Mouse (Mus musculus) limb, embryonic 15.5 days (tissue): ENCODE results near the gene Acsbg2. TPM values are rescaled to one million over a fixed set of nuclear protein-coding genes. Genes with fewer than 3 reads are reported as not detected.

ENCODE experiments used
- ATAC-seq: fragments of 200-750 bp; cut with Nextera tagmentation; 2 replicates; pipeline ENCODE4 v1.8.0; 2017; ENCODE audit warnings: low read depth, moderate TSS enrichment; ENCODE audit not compliant: insufficient number of reproducible peaks, low FRiP score, low TSS enrichment
- H3K27ac ChIP-seq: fragments of 300-500 bp; sonication (generic); 2 replicates; pipeline ENCODE4 v1.5.1; 2015; ENCODE audit warnings: moderate library complexity, mild to moderate bottlenecking, inconsistent platforms
- H3K27me3 ChIP-seq: fragments of 300-500 bp; sonication (generic); 2 replicates; pipeline ENCODE4 v1.6.1; 2015; ENCODE audit warnings: inconsistent platforms
- H3K36me3 ChIP-seq: fragments of 300-500 bp; sonication (generic); 2 replicates; pipeline ENCODE4 v1.6.1; 2015; ENCODE audit warnings: inconsistent platforms
- H3K4me1 ChIP-seq: fragments of 300-500 bp; sonication (generic); 2 replicates; pipeline ENCODE4 v1.6.1; 2015; ENCODE audit warnings: inconsistent platforms
- H3K4me2 ChIP-seq: fragments of 300-500 bp; sonication (generic); 2 replicates; pipeline ENCODE4 v1.6.1; 2015; ENCODE audit warnings: mild to moderate bottlenecking, inconsistent platforms
- H3K4me3 ChIP-seq: fragments of 300-500 bp; sonication (generic); 2 replicates; pipeline ENCODE4 v1.5.1; 2015; ENCODE audit warnings: mild to moderate bottlenecking, inconsistent platforms
- H3K9ac ChIP-seq: fragments of 300-500 bp; sonication (generic); 2 replicates; pipeline ENCODE4 v1.6.1; 2015; ENCODE audit warnings: inconsistent platforms
- H3K9me3 ChIP-seq: fragments of 300-500 bp; sonication (generic); 2 replicates; pipeline ENCODE4 v1.6.1; 2016; ENCODE audit warnings: inconsistent platforms
- WGBS: fragments of 180-500 bp; shearing (Covaris S2); methylation state at CpG from one replicate; pipeline ENCODE4 v1.1.7; 2015; 5-methylcytosine and 5-hydroxymethylcytosine counted together
- polyA plus RNA-seq: library from polyadenylated mRNA; unstranded; fragments of >200 nt; fragmentation: Nextera tagmentation; extraction: Ambion mirVana; gene quantifications from 2 replicates; pipeline ENCODE4 v1.2.1, GENCODE M21; 2015

Acsbg2 gene
- polyA plus RNA-seq, 1 experiment from 2014 or later, result not detected

DNA sequence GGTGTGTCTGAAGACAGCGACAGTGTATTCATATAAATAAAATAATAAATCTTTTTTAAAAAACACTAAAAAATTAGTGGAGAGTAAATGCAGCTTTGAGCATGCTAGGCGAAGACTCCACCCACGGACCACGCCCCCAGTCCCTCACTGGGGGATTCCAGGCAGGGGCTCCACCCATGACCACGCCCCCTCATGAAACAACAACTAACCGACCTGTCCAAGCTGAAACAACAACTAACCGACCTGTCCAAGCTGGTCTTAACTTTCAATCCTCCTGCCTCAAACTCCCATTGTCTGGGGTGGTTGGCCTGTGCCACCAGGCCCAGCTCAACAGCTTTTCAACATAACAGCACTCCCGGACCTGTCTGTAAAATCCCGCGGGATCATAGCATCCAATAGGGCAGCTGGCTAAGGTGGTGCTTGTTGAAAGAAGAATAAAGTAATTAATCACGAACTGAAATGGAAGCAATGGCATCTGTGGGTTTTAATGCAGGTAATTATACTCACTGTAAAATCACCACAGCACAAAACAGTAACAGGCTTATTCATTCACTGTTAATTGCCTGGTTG, 56.1 kb downstream of the Acsbg2 start:
- Histone ChIP-seq H3K4me2 (no peak overlapping the region), H3K27ac (no peak overlapping the region), H3K36me3 (no peaks in the 10 kb centered on the region), H3K9me3 (no peaks in the 10 kb centered on the region), H3K4me3 (no peak overlapping the region), H3K4me1 (peaks cover 15% of the 10 kb centered on the region), H3K9ac (no peak overlapping the region), H3K27me3 (no peaks in the 10 kb centered on the region)
- ATAC-seq, result no peak
- WGBS, result 29% methylated on average over 11 of the region's 11 CpGs

DNA sequence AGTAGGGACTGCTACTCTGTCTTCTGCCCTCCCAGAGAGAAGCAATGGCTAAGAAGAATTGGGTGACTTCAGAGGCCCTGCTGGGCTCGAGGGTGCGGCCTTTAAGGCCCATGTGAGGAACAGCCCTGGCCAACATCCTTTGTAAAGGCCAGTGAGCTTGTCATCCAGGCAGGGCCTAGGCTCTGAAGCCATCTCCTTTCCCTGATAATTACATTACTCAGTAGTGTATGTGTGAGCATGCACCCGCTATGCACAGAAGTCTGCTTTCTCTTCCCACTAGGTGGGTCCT, 59.2 kb downstream of the Acsbg2 start:
- H3K27me3 ChIP-seq, result no peaks in the 10 kb centered on the region
- H3K27ac ChIP-seq, result 0 out of 2 replicates have a peak overlapping the region, but pooled peaks have one; percentile 22
- no peaks in the 10 kb centered on the region for H3K36me3 ChIP-seq
- H3K9ac ChIP-seq, result no peak overlapping the region
- ATAC-seq, result no peak
- H3K4me2 ChIP-seq, result no peak overlapping the region
- 84% methylated on average over 3 of the region's 3 CpGs for whole genome bisulfite sequencing
- H3K9me3 ChIP-seq, result no peaks in the 10 kb centered on the region
- H3K4me3 ChIP-seq, result no peak overlapping the region
- peaks cover 25% of the 10 kb centered on the region for H3K4me1 ChIP-seq

DNA sequence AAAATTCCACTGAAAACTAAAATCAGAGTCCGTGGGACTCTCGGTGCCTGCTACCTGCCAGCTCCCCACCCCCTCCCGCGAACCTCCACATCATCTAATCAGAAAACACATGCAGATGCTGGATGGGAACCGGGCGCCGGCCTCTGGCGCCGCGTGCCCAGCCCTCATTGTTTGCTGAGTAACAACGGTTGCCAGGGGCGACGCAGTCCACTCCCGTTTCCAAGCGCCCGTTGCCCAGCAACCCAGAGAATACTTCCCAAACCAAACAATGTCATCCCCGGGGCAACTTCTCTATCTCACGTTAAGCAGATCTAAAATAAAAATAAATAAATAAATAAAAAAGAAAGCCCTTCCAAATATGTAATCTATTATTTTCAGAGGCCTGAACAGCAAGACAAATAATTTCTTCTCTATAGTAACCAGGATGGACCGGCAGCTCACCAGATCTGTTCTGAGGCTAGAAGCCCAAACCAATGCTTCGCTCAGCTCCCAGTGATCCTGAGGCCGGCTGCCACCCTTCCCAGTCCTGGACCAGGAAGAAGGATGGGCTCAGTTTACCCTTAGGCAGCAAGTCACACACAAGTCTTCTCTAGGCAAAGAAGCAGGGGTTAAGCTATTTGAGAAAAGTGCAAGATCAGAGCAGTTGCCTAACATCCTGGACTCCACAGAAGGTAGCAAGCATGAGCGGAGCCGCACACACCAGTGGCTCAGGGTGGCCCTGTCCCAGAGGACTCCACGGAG, 59.8 kb downstream of the Acsbg2 start:
- peak; percentile 28; the same call in 1 of the 2 replicates for ATAC-seq
- H3K27ac ChIP-seq, result 0 out of 2 replicates have a peak overlapping the region, but pooled peaks have one; percentile 22
- no peaks in the 10 kb centered on the region for H3K27me3 ChIP-seq
- 0 out of 2 replicates have a peak overlapping the region, but pooled peaks have one; percentile 3 for H3K4me2 ChIP-seq
- H3K9ac ChIP-seq, result no peak overlapping the region
- no peak overlapping the region for H3K4me3 ChIP-seq
- H3K9me3 ChIP-seq, result no peaks in the 10 kb centered on the region
- WGBS, result 17% methylated on average over 24 of the region's 24 CpGs
- peaks cover 27% of the 10 kb centered on the region for H3K4me1 ChIP-seq
- no peaks in the 10 kb centered on the region for H3K36me3 ChIP-seq

DNA sequence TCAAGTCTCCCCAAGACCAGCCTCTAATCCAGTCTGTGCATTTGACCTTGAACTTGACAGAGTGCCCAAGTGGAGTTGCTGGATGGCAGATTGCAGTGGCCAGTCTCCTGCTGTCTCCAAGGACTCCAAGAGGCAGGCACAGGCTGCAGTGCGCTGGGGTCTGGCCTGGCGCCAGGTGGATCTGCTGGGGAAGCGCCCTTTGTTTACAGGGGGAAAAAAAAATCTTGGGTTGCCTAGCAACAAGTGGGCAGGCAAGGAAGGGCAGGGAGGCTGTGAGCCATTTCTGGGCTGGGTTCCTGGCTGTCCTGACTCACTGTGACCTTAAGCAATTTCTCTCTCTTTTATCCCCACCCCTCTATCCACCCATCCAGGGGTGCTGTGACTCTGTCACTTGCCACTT, 64.0 kb downstream of the Acsbg2 start:
- H3K27me3 ChIP-seq, result no peaks in the 10 kb centered on the region
- no peak overlapping the region for H3K27ac ChIP-seq
- 2% methylated on average over 3 of the region's 3 CpGs for WGBS
- no peaks in the 10 kb centered on the region for H3K9me3 ChIP-seq
- H3K9ac ChIP-seq, result no peak overlapping the region
- H3K36me3 ChIP-seq, result no peaks in the 10 kb centered on the region
- H3K4me2 ChIP-seq, result no peak overlapping the region
- no peak overlapping the region for H3K4me3 ChIP-seq
- ATAC-seq, result no peak
- peaks cover 27% of the 10 kb centered on the region for H3K4me1 ChIP-seq

DNA sequence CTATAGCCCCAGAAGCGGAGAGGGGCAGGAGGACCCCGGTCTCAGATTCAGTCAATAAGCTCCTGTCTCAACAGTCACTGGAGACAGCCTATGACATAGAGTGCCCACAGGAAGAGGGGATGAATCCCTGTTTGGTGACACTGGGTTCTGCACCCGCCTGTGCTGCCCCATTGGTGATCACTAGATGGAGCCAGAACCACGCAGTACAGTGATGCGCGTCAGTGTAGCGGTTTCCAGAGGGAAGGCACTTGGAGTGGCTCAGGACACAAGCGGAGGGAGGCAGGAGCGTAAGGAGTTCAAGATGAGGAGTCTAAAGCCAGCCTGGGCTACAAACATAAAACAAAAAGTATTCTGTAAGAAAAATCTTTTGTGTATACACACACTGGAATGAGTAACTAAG, 65.7 kb downstream of the Acsbg2 start:
- no peak overlapping the region for H3K9ac ChIP-seq
- no peaks in the 10 kb centered on the region for H3K36me3 ChIP-seq
- no peak overlapping the region for H3K27ac ChIP-seq
- H3K27me3 ChIP-seq, result no peaks in the 10 kb centered on the region
- WGBS, result 9% methylated on average over 9 of the region's 9 CpGs
- H3K4me3 ChIP-seq, result no peak overlapping the region
- no peaks in the 10 kb centered on the region for H3K9me3 ChIP-seq
- H3K4me1 ChIP-seq, result peaks cover 12% of the 10 kb centered on the region
- no peak overlapping the region for H3K4me2 ChIP-seq
- ATAC-seq, result peak; percentile 71

DNA sequence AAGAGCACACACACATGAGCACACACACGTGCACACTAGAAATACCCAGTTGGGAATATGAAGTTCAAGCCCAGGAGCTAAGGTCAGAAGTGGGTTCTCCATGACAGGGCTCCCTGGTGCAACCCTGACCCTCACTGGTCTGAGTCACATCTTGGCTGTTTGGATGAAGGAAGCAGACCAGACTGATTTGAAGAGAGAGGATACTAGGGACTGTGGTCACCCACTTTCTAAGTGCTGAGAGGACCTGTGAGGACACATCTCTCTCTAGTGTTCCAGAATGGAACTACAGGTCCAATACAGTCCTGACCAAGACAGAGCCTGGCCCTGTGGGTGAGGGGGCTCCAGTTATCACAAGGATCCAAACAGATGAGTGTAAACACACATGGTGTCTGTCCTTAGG, 68.5 kb downstream of the Acsbg2 start:
- ATAC-seq, result no peak

DNA sequence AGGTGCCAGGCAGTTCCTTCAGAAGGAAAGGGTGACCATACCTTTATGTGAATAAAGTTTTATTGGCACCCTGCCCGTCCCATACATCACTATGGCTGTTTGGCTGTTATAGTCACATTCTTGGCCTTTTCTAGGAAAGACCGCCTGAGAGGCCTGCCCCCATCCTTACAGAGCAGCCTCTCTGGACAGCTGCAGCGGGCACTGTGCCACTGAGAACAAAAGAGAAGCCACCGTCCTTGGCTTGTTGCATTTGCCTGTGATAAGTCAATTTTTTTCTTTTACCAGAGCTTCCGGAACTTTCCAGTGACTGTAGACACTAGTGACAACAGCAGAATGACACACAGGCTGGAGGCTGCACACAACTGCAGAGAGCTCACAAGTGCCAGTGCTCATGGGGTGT, 69.3 kb downstream of the Acsbg2 start:
- Histone ChIP-seq H3K27me3 (no peaks in the 10 kb centered on the region), H3K36me3 (peaks cover 3% of the 10 kb centered on the region; the same call in 1 of the 2 replicates), H3K9ac (no peak overlapping the region), H3K4me2 (no peak overlapping the region), H3K4me1 (peaks cover 1% of the 10 kb centered on the region), H3K27ac (no peak overlapping the region), H3K4me3 (no peak overlapping the region), H3K9me3 (no peaks in the 10 kb centered on the region)
- 67% methylated on average over 5 of the region's 5 CpGs for WGBS
- no peak for ATAC-seq

More for the DNA sequence above, 68.5 kb downstream of the Acsbg2 start:
- WGBS, result 75% methylated on average over 1 of the region's 1 CpGs
- Histone ChIP-seq H3K4me1 (peaks cover 10% of the 10 kb centered on the region), H3K27ac (no peak overlapping the region), H3K9me3 (no peaks in the 10 kb centered on the region), H3K36me3 (peaks cover 3% of the 10 kb centered on the region; the same call in 1 of the 2 replicates), H3K27me3 (no peaks in the 10 kb centered on the region), H3K4me2 (no peak overlapping the region), H3K4me3 (no peak overlapping the region), H3K9ac (no peak overlapping the region)

DNA sequence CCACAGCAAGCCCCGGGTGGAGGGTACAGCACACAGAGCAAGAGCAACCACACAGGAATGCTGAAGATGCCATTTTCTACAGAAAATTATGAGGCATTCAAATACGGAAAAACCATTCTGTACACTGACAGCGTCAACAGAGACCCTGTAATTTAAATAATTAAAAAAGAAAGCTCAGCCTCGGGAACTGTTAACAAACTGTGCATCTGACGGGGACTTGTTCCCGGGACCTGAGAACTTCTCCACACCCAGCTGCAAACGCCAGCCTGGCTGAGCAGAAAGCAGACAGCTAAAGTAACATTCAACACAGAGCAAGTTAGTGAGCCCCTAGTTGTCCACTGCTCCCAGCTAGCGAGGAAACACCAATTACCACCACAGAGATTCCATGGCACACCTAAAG, 72.2 kb downstream of the Acsbg2 start:
- H3K4me2 ChIP-seq, result no peak overlapping the region
- no peak overlapping the region for H3K9ac ChIP-seq
- H3K27ac ChIP-seq, result no peak overlapping the region
- H3K9me3 ChIP-seq, result no peaks in the 10 kb centered on the region
- no peaks in the 10 kb centered on the region for H3K4me1 ChIP-seq
- WGBS, result 71% methylated on average over 8 of the region's 8 CpGs
- no peaks in the 10 kb centered on the region for H3K27me3 ChIP-seq
- no peak overlapping the region for H3K4me3 ChIP-seq
- ATAC-seq, result no peak
- peaks cover 3% of the 10 kb centered on the region; the same call in 1 of the 2 replicates for H3K36me3 ChIP-seq

DNA sequence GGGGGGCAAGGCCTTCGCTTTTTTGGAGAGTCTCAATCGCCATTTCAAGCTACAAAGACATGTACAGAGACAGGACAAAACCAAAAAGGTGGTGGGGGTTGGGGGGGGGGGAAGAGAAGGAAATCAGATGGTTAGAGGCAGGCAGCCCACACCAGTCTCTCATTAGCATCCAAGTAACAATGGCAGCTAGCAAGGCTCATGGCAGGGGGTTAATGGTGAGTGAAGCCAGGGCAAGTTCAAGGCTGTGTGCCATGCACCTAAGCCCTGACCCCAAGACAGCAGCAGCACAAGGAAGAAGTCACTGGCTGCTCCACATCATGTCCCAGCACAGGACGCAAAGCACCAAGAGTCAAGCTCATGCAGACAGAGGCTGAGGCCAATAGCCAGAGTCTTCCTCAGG, 75.0 kb downstream of the Acsbg2 start:
- Histone ChIP-seq H3K36me3 (peaks cover 3% of the 10 kb centered on the region; the same call in 1 of the 2 replicates), H3K27me3 (no peaks in the 10 kb centered on the region), H3K4me3 (no peak overlapping the region), H3K4me2 (no peak overlapping the region), H3K4me1 (no peaks in the 10 kb centered on the region), H3K9me3 (no peaks in the 10 kb centered on the region), H3K27ac (no peak overlapping the region), H3K9ac (no peak overlapping the region)
- 82% methylated on average over 3 of the region's 3 CpGs for WGBS
- no peak for ATAC-seq

DNA sequence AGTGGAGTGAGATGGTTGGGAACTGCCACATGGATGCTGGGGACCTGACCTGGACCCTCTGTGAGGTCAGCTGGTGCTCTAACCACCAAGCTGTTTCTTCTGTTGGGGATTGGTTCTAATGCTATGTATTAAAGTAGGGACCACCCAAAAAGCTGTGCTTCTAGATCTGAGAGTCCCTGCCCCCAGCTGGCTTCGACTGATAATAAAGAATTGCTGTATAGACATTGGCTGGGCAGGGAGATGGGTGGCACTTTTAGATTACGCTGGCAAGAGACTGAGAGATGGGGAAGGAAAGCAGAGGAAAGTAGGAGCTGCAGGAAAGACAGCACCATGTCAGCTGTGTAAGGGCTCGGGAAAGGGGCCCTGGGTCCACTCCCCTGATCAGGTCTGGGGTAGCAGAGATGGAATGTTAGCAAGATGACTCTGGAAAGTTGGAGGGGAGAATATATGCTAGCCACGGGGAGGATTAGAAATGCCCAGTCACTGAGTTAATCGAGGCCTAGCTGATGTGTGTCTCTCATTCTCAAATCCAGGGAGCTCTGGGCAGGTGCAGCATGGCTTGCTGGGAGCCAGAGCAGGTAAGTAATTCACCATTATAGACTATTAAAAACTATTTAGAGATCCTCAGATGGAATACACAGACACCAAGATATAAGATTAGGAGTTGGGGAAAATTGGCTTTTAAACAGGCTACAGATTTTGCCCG, 80.5 kb downstream of the Acsbg2 start:
- no peaks in the 10 kb centered on the region for H3K36me3 ChIP-seq
- H3K9ac ChIP-seq, result no peak overlapping the region
- no peaks in the 10 kb centered on the region for H3K9me3 ChIP-seq
- ATAC-seq, result no peak
- no peaks in the 10 kb centered on the region for H3K4me1 ChIP-seq
- no peak overlapping the region for H3K27ac ChIP-seq
- 63% methylated on average over 6 of the region's 6 CpGs for WGBS
- H3K27me3 ChIP-seq, result no peaks in the 10 kb centered on the region
- no peak overlapping the region for H3K4me3 ChIP-seq
- H3K4me2 ChIP-seq, result no peak overlapping the region
